ENCODE assay signal across 8 mouse cellular contexts in genomic region chr3:14679227-14679893, GRCm38 (mm10). TPM values are rescaled to one million over a fixed set of nuclear protein-coding genes. Genes with fewer than 3 reads are reported as not detected.
DNase-seq lines count a peak whose midpoint lies in the region; ATAC-seq and TF ChIP-seq lines count a peak whose summit lies in the region.

No protein-coding gene starts in this region.

- no peak overlapping the region for H3K27ac ChIP-seq in limb, embryonic 14.5 days (replicated peaks; ENCODE audit: low read depth, low read length)

- DNase-seq in MEL-GATA-1-ER (ENCODE audit: extremely low read depth, low read depth): peak; percentile 12
- DNase-seq in fibroblast of lung, adult 2 months (ENCODE audit: low read depth): peak; percentile 21
- DNase-seq in kidney, adult 11 months: peak; percentile 15
- DNase-seq in limb, embryonic 14.5 days (ENCODE audit: low spot score): peak; percentile 22
- DNase-seq in c-Kit-positive CD71-positive TER-119-positive erythroid progenitor cells, embryonic 14.5 days (ENCODE audit: low spot score): no peak
- no peak for DNase-seq in thymus, postnatal 36 days

- H3K4me2 ChIP-seq in limb, embryonic 14.5 days (replicated peaks; ENCODE audit: low read depth, low read length, severe bottlenecking): no peak overlapping the region
- peak overlapping the region; percentile 63 for H3K4me2 ChIP-seq in myocyte (ENCODE audit: low read depth)

- H3K4me3 ChIP-seq in C2C12 (ENCODE audit: insufficient read depth, poor library complexity, severe bottlenecking): no peak overlapping the region
- no peak overlapping the region for H3K4me3 ChIP-seq in limb, embryonic 14.5 days (replicated peaks; ENCODE audit: low read length)
- H3K4me3 ChIP-seq in myocyte: no peak overlapping the region

- no peaks in the 10 kb centered on the region for H3K9me3 ChIP-seq in limb, embryonic 14.5 days (ENCODE audit: control insufficient read depth, low read length)

- no peak for TF ChIP-seq CTCF in C2C12 (IDR thresholded peaks at IDR 0.05; ENCODE audit: control insufficient read depth, insufficient read depth, insufficient read length)

- 0 out of 2 replicates have a peak, but pooled peaks cover 5% of the 10 kb centered on the region for H3K4me1 ChIP-seq in limb, embryonic 14.5 days (ENCODE audit: control insufficient read depth, insufficient read depth, low read length)

- TF ChIP-seq POLR2A in limb, embryonic 14.5 days (IDR thresholded peaks at IDR 0.05; ENCODE audit: borderline replicate concordance, extremely low read depth, insufficient read depth, insufficient read length): no peak
- TF ChIP-seq POLR2A in myocyte (IDR thresholded peaks at IDR 0.05; ENCODE audit: insufficient read length, low read depth): no peak

- H3K79me3 ChIP-seq in C2C12 (ENCODE audit: low read depth): no peaks in the 10 kb centered on the region

- H3K36me3 ChIP-seq in C2C12 (ENCODE audit: control insufficient read depth, insufficient read depth) (no peaks in the 10 kb centered on the region), myocyte (ENCODE audit: control insufficient read depth, insufficient read depth) (no peaks in the 10 kb centered on the region)
- no peaks in the 10 kb centered on the region for H3K36me3 ChIP-seq in limb, embryonic 14.5 days (ENCODE audit: control insufficient read depth, insufficient read depth, low read length)

- H3K79me2 ChIP-seq in C2C12 (ENCODE audit: control insufficient read depth, insufficient read depth) (no peaks in the 10 kb centered on the region), myocyte (ENCODE audit: control insufficient read depth, insufficient read depth) (no peaks in the 10 kb centered on the region)

- no peak overlapping the region for H3ac ChIP-seq in C2C12 (ENCODE audit: control insufficient read depth, insufficient read length, low read depth)
- H3ac ChIP-seq in myocyte (ENCODE audit: control insufficient read depth, insufficient read length): no peak overlapping the region

- H3K27me3 ChIP-seq in C2C12 (ENCODE audit: control insufficient read depth, insufficient read depth, insufficient read length) (no peaks in the 10 kb centered on the region), myocyte (ENCODE audit: control insufficient read depth, insufficient read depth, insufficient read length) (no peaks in the 10 kb centered on the region)
- H3K27me3 ChIP-seq in limb, embryonic 14.5 days (ENCODE audit: control insufficient read depth, insufficient read depth, low read length): no peaks in the 10 kb centered on the region

- peak; percentile 60 for ATAC-seq in limb, embryonic 14.5 days (ENCODE audit: low FRiP score, low read depth)

- WGBS in limb, embryonic 14.5 days: 9% methylated on average over 15 of the region's 15 CpGs

- no peak overlapping the region for H3K9ac ChIP-seq in limb, embryonic 14.5 days (ENCODE audit: low read depth, low read length, severe bottlenecking)

TF ChIP-seq in C2C12, 6 proteins besides CTCF, POLR2A, EP300 and RAD21:
- TF ChIP-seq FOSL1 (IDR thresholded peaks at IDR 0.05; ENCODE audit: insufficient read depth, low read length, poor library complexity, severe bottlenecking) (no peak), MYOD1 (IDR thresholded peaks at IDR 0.05; ENCODE audit: control insufficient read depth, insufficient read length, low read depth) (peak; percentile 59)

TF ChIP-seq in myocyte, 11 proteins besides CTCF, POLR2A, EP300 and RAD21:
- TF ChIP-seq MYOG (IDR thresholded peaks at IDR 0.05; ENCODE audit: control insufficient read depth in 1 of 3, insufficient read depth in 1 of 3, insufficient read length in 2 of 3, low read depth in 2 of 3): peak in 2 of 3 experiments; percentile 40 to 69
- no peak for TF ChIP-seq POLR2AphosphoS2 (IDR thresholded peaks at IDR 0.05; ENCODE audit: insufficient read length, low read depth)
- TF ChIP-seq MYOD1 (IDR thresholded peaks at IDR 0.05; ENCODE audit: control insufficient read depth in 1 of 3, insufficient read length in 2 of 3, low read depth in 2 of 3): peak in 2 of 3 experiments; percentile 63 to 71

RNA-seq across cellular contexts. Expression of gene Car13, which starts 37.8 kb away (rescaled TPM):
- polyA plus RNA-seq in C2C12 (2012; fragmentation: generic; extraction: Trizol) (49.9 TPM), myocyte (2012; fragmentation: generic; extraction: Trizol) (17.9 TPM)
- 3.6 and 3.7 TPM in 2 replicates for polyA plus RNA-seq in limb, embryonic 14.5 days (2012; rRNA removed)
- polyA plus RNA-seq in limb, embryonic 14.5 days (2014; fragmentation: Nextera tagmentation; extraction: Ambion mirVana): 2.8 and 3.8 TPM in 2 replicates

Comparison
In these comparisons a context has a peak if more than half of its experiments do, and no peak if none do; other contexts are left out.
1. DNase-seq: peak in MEL-GATA-1-ER (single experiment), fibroblast of lung, adult 2 months (single experiment), kidney, adult 11 months (single experiment) and limb, embryonic 14.5 days (single experiment); none in c-Kit-positive CD71-positive TER-119-positive erythroid progenitor cells, embryonic 14.5 days (single experiment) and thymus, postnatal 36 days (0 of 2).